Mouse (Mus musculus) MEL (cell line): ENCODE data around the gene Pafah2. TPM values are rescaled to one million over a fixed set of nuclear protein-coding genes. Genes with fewer than 3 reads are reported as not detected.

Experiments used
- DNase-seq: peaks from one replicate; pipeline ENCODE4 v3.0.0; 2011; ENCODE audit warnings: low read depth, low spot score
- H3K27ac ChIP-seq: 2 replicates; pipeline ENCODE4 v1.5.1; 2012; ENCODE audit warnings: low read depth, mild to moderate bottlenecking, control low read depth, low read length, moderate library complexity; ENCODE audit not compliant: control insufficient read depth
- H3K27me3 ChIP-seq, 2 experiments: fragments of 150-350 bp in 1 of 2; sonication (generic) in 1 of 2; 2 replicates each; pipeline ENCODE4 v1.6.1; 2012; ENCODE audit warnings: low read length in 2 of 2, mild to moderate bottlenecking in 2 of 2, improper control_type of control experiment in 1 of 2, moderate library complexity in 1 of 2; ENCODE audit not compliant: insufficient read depth in 2 of 2, control insufficient read depth in 1 of 2
- H3K36me3 ChIP-seq, 2 experiments: 2 replicates each; pipeline ENCODE4 v1.6.1; 2012 to 2014; ENCODE audit warnings: low read length in 2 of 2, improper control_type of control experiment in 1 of 2, inconsistent platforms in 1 of 2, mild to moderate bottlenecking in 1 of 2; ENCODE audit not compliant: insufficient read depth in 2 of 2, control insufficient read depth in 1 of 2
- H3K4me1 ChIP-seq, 2 experiments: fragments of 150-350 bp in 1 of 2; sonication (generic) in 1 of 2; 2 replicates each; pipeline ENCODE4 v1.6.1; 2012; ENCODE audit warnings: low read length in 2 of 2, improper control_type of control experiment in 1 of 2, mild to moderate bottlenecking in 1 of 2; ENCODE audit not compliant: insufficient read depth in 2 of 2, control insufficient read depth in 1 of 2
- H3K4me3 ChIP-seq, 2 experiments: fragments of 150-350 bp in 1 of 2; sonication (generic) in 1 of 2; 2 replicates each; pipeline ENCODE4 v1.5.1; 2012; ENCODE audit warnings: low read depth in 2 of 2, low read length in 2 of 2, mild to moderate bottlenecking in 2 of 2, moderate library complexity in 2 of 2, control low read depth in 1 of 2, improper control_type of control experiment in 1 of 2; ENCODE audit not compliant: control insufficient read depth in 1 of 2, insufficient read depth in 1 of 2
- H3K79me2 ChIP-seq: 2 replicates; pipeline ENCODE4 v1.6.1; 2012; ENCODE audit warnings: mild to moderate bottlenecking, low read length, moderate library complexity; ENCODE audit not compliant: control insufficient read depth, poor library complexity, insufficient read depth
- H3K9ac ChIP-seq: 2 replicates; pipeline ENCODE4 v1.6.1; 2012; ENCODE audit warnings: low read depth, mild to moderate bottlenecking, control low read depth, low read length, moderate library complexity; ENCODE audit not compliant: control insufficient read depth, poor library complexity, severe bottlenecking
- H3K9me3 ChIP-seq: fragments of 150-350 bp; sonication (generic); replicated peaks from 2 replicates; pipeline ENCODE4 v1.6.1; 2012; ENCODE audit warnings: mild to moderate bottlenecking, low read length, improper control_type of control experiment, moderate library complexity; ENCODE audit not compliant: insufficient read depth
- BHLHE40 ChIP-seq: IDR thresholded peaks from 2 replicates; pipeline ENCODE4 v1.6.1; 2012; ENCODE audit warnings: low read depth, mild to moderate bottlenecking, inconsistent platforms, low read length, improper control_type of control experiment, borderline replicate concordance
- CHD1 ChIP-seq: IDR thresholded peaks from 2 replicates; pipeline ENCODE4 v1.6.1; 2012; ENCODE audit warnings: low read depth, mild to moderate bottlenecking, inconsistent platforms, low read length, improper control_type of control experiment
- CHD2 ChIP-seq: IDR thresholded peaks from 2 replicates; pipeline ENCODE4 v1.6.1; 2011; ENCODE audit warnings: low read length, improper control_type of control experiment
- CTCF ChIP-seq, 3 experiments: IDR thresholded peaks in 2 of 3; conservative IDR thresholded peaks in 1 of 3; 2 replicates each; pipeline ENCODE4 v1.5.1; 2011 to 2012; ENCODE audit warnings: low read length in 3 of 3, low read depth in 2 of 3, mild to moderate bottlenecking in 2 of 3, improper control_type of control experiment in 1 of 3, inconsistent platforms in 1 of 3, mixed read lengths in 1 of 3, moderate library complexity in 1 of 3; ENCODE audit not compliant: control insufficient read depth in 1 of 3, insufficient read depth in 1 of 3, poor library complexity in 1 of 3, severe bottlenecking in 1 of 3
- E2F4 ChIP-seq: IDR thresholded peaks from 2 replicates; pipeline ENCODE4 v1.6.1; 2011; ENCODE audit warnings: low read depth, low read length, improper control_type of control experiment, borderline replicate concordance
- ELF1 ChIP-seq: IDR thresholded peaks from 2 replicates; pipeline ENCODE4 v1.6.1; 2014; ENCODE audit warnings: low read depth, mild to moderate bottlenecking, inconsistent platforms, low read length, improper control_type of control experiment, moderate library complexity
- EP300 ChIP-seq, 2 experiments: IDR thresholded peaks; 2 replicates each; pipeline ENCODE4 v1.6.1; 2011; ENCODE audit warnings: improper control_type of control experiment in 2 of 2, low read length in 2 of 2, low read depth in 1 of 2, mild to moderate bottlenecking in 1 of 2
- ETS1 ChIP-seq: IDR thresholded peaks from 2 replicates; pipeline ENCODE4 v1.6.1; 2012; ENCODE audit warnings: low read depth, mild to moderate bottlenecking, inconsistent platforms, low read length, improper control_type of control experiment, moderate library complexity
- GABPA ChIP-seq: IDR thresholded peaks from 2 replicates; pipeline ENCODE4 v1.6.1; 2012; ENCODE audit warnings: low read depth, mild to moderate bottlenecking, inconsistent platforms, low read length, improper control_type of control experiment, moderate library complexity
- GATA1 ChIP-seq: IDR thresholded peaks from 2 replicates; pipeline ENCODE4 v1.6.1; 2011; ENCODE audit warnings: low read depth, low read length, improper control_type of control experiment
- HCFC1 ChIP-seq: IDR thresholded peaks from 2 replicates; pipeline ENCODE4 v1.6.1; 2012; ENCODE audit warnings: low read depth, mild to moderate bottlenecking, inconsistent platforms, low read length, improper control_type of control experiment, moderate library complexity
- JUND ChIP-seq: IDR thresholded peaks from 2 replicates; pipeline ENCODE4 v1.6.1; 2011; ENCODE audit warnings: low read depth, mild to moderate bottlenecking, improper control_type of control experiment, low read length
- KAT2A ChIP-seq: conservative IDR thresholded peaks from 2 replicates; pipeline ENCODE4 v1.6.1; 2012; ENCODE audit warnings: low read depth, low read length, improper control_type of control experiment, inconsistent platforms
- MAFK ChIP-seq: IDR thresholded peaks from 2 replicates; pipeline ENCODE4 v1.6.1; 2011; ENCODE audit warnings: low read depth, mild to moderate bottlenecking, low read length, improper control_type of control experiment, borderline replicate concordance
- MAX ChIP-seq: IDR thresholded peaks from 2 replicates; pipeline ENCODE4 v1.6.1; 2011; ENCODE audit warnings: low read length, improper control_type of control experiment
- MAZ ChIP-seq: IDR thresholded peaks from 2 replicates; pipeline ENCODE4 v1.6.1; 2012; ENCODE audit warnings: low read depth, mild to moderate bottlenecking, inconsistent platforms, low read length, improper control_type of control experiment
- MXI1 ChIP-seq: IDR thresholded peaks from 2 replicates; pipeline ENCODE4 v1.6.1; 2011; ENCODE audit warnings: mild to moderate bottlenecking, low read depth, low read length, improper control_type of control experiment
- MYB ChIP-seq: IDR thresholded peaks from 2 replicates; pipeline ENCODE4 v1.6.1; 2011; ENCODE audit warnings: mild to moderate bottlenecking, low read depth, low read length, improper control_type of control experiment
- MYC ChIP-seq: IDR thresholded peaks from 2 replicates; pipeline ENCODE4 v1.6.1; 2011; ENCODE audit warnings: low read depth, mild to moderate bottlenecking, low read length, improper control_type of control experiment, moderate library complexity
- NELFE ChIP-seq: IDR thresholded peaks from 2 replicates; pipeline ENCODE4 v1.6.1; 2011; ENCODE audit warnings: low read depth, low read length, improper control_type of control experiment
- NRF1 ChIP-seq: IDR thresholded peaks from 2 replicates; pipeline ENCODE4 v1.6.1; 2014; ENCODE audit warnings: low read depth, mild to moderate bottlenecking, inconsistent platforms, low read length, improper control_type of control experiment, moderate library complexity; ENCODE audit not compliant: poor library complexity, insufficient read depth, severe bottlenecking
- POLR2A ChIP-seq, 2 experiments: IDR thresholded peaks; 2 replicates each; pipeline ENCODE4 v1.6.1; 2011 to 2012; ENCODE audit warnings: low read length in 2 of 2, mild to moderate bottlenecking in 2 of 2, control low read depth in 1 of 2, improper control_type of control experiment in 1 of 2, low read depth in 1 of 2, moderate library complexity in 1 of 2; ENCODE audit not compliant: control insufficient read depth in 1 of 2, insufficient read depth in 1 of 2, poor library complexity in 1 of 2
- POLR2AphosphoS2 ChIP-seq: IDR thresholded peaks from 2 replicates; pipeline ENCODE4 v1.6.1; 2011; ENCODE audit warnings: low read length, improper control_type of control experiment
- POLR2AphosphoS5 ChIP-seq: IDR thresholded peaks from 2 replicates; pipeline ENCODE4 v1.6.1; 2012; ENCODE audit warnings: low read depth, borderline replicate concordance, mild to moderate bottlenecking, inconsistent platforms, low read length, moderate library complexity, mixed read lengths
- RAD21 ChIP-seq: IDR thresholded peaks from 2 replicates; pipeline ENCODE4 v1.6.1; 2011; ENCODE audit warnings: mild to moderate bottlenecking, low read depth, low read length, improper control_type of control experiment
- RCOR1 ChIP-seq: IDR thresholded peaks from 2 replicates; pipeline ENCODE4 v1.6.1; 2012; ENCODE audit warnings: low read depth, mild to moderate bottlenecking, inconsistent platforms, low read length, improper control_type of control experiment
- SIN3A ChIP-seq: IDR thresholded peaks from 2 replicates; pipeline ENCODE4 v1.6.1; 2012; ENCODE audit warnings: low read length, improper control_type of control experiment, inconsistent platforms
- SMC3 ChIP-seq: IDR thresholded peaks from 2 replicates; pipeline ENCODE4 v1.6.1; 2011; ENCODE audit warnings: low read depth, low read length, improper control_type of control experiment
- TAL1 ChIP-seq: IDR thresholded peaks from 2 replicates; pipeline ENCODE4 v1.6.1; 2012; ENCODE audit warnings: mild to moderate bottlenecking, inconsistent platforms, low read length, moderate library complexity, mixed read lengths
- TBP ChIP-seq: IDR thresholded peaks from 2 replicates; pipeline ENCODE4 v1.8.0; 2011; ENCODE audit warnings: low read depth, low read length, improper control_type of control experiment
- TCF12 ChIP-seq: IDR thresholded peaks from 2 replicates; pipeline ENCODE4 v1.6.1; 2014; ENCODE audit warnings: low read depth, mild to moderate bottlenecking, inconsistent platforms, low read length, improper control_type of control experiment, moderate library complexity
- UBTF ChIP-seq: IDR thresholded peaks from 2 replicates; pipeline ENCODE4 v1.6.1; 2012; ENCODE audit warnings: low read depth, mild to moderate bottlenecking, inconsistent platforms, low read length, improper control_type of control experiment, moderate library complexity, borderline replicate concordance; ENCODE audit not compliant: insufficient read depth
- USF1 ChIP-seq: IDR thresholded peaks from 2 replicates; pipeline ENCODE4 v1.6.1; 2014; ENCODE audit warnings: low read depth, mild to moderate bottlenecking, inconsistent platforms, low read length, improper control_type of control experiment, moderate library complexity
- USF2 ChIP-seq, 2 experiments: IDR thresholded peaks; 2 replicates each; pipeline ENCODE4 v1.6.1; 2011 to 2012; ENCODE audit warnings: improper control_type of control experiment in 2 of 2, low read length in 2 of 2, borderline replicate concordance in 1 of 2, inconsistent platforms in 1 of 2, low read depth in 1 of 2, mild to moderate bottlenecking in 1 of 2; ENCODE audit not compliant: insufficient read depth in 1 of 2
- ZC3H11A ChIP-seq: IDR thresholded peaks from 2 replicates; pipeline ENCODE4 v1.6.1; 2012; ENCODE audit warnings: low read depth, mild to moderate bottlenecking, inconsistent platforms, low read length, improper control_type of control experiment
- ZKSCAN1 ChIP-seq: IDR thresholded peaks from 2 replicates; pipeline ENCODE4 v1.6.1; 2012; ENCODE audit warnings: low read depth, mild to moderate bottlenecking, inconsistent platforms, low read length, improper control_type of control experiment, moderate library complexity
- ZMIZ1 ChIP-seq: IDR thresholded peaks from 2 replicates; pipeline ENCODE4 v1.6.1; 2012; ENCODE audit warnings: low read depth, mild to moderate bottlenecking, inconsistent platforms, low read length, improper control_type of control experiment, moderate library complexity
- ZNF384 ChIP-seq: IDR thresholded peaks from 2 replicates; pipeline ENCODE4 v1.6.1; 2012; ENCODE audit warnings: low read depth, mild to moderate bottlenecking, inconsistent platforms, low read length, improper control_type of control experiment
- polyA plus RNA-seq, 2 experiments: library from polyadenylated mRNA; stranded (reverse) in 1 of 2; unstranded in 1 of 2; fragments of >175 nt in 1 of 2; fragments of >200 nt in 1 of 2; gene quantifications; 2 replicates each; pipeline versions ENCODE4 v1.2.1 to v1.2.4; 2012; ENCODE audit warnings: low replicate concordance in 2 of 2, low read depth in 1 of 2; ENCODE audit not compliant: insufficient read length in 2 of 2, insufficient read depth in 1 of 2, missing spikeins in 1 of 2
- total RNA-seq: library from RNA; depleted of rRNA; stranded (reverse); fragments of 300-350 nt; gene quantifications from 2 replicates; pipeline ENCODE4 v1.2.3, GENCODE M21; 2012

Gene Pafah2
- total and polyA plus RNA-seq, 3 experiments, result 6.0 to 10.6 TPM; not detected in 1

- no peaks in the 10 kb centered on the region for H3K9me3 ChIP-seq
- no peaks in the 10 kb centered on the region; a peak in 1 of 4 replicates for H3K36me3 ChIP-seq
- H3K4me1 ChIP-seq, result peaks cover 5 to 16% of the 10 kb centered on the region in 2 experiments; a peak in 3 of 4 replicates
- H3K9ac ChIP-seq, result peak overlapping the region; percentile 46
- no peaks in the 10 kb centered on the region; the same call in 1 of the 2 replicates for H3K79me2 ChIP-seq
- H3K27me3 ChIP-seq, result no peaks in the 10 kb centered on the region
- peak overlapping the region; percentile 46 to 62 for H3K4me3 ChIP-seq
- DNase-seq, result peak; percentile 80
- H3K27ac ChIP-seq, result no peak overlapping the region
- no peak for TF ChIP-seq E2F4
- no peak for TF ChIP-seq ZMIZ1
- TF ChIP-seq ELF1, result no peak
- no peak for TF ChIP-seq EP300 (IDR thresholded peaks at IDR 0.05; ENCODE audit: low read depth in 1 of 2, low read length in 2 of 2)
- TF ChIP-seq MYB, result no peak
- no peak for TF ChIP-seq TAL1
- TF ChIP-seq GABPA, result no peak
- TF ChIP-seq NELFE, result no peak
- no peak for TF ChIP-seq JUND
- TF ChIP-seq HCFC1, result no peak
- no peak for TF ChIP-seq RAD21
- no peak for TF ChIP-seq UBTF
- TF ChIP-seq POLR2AphosphoS2, result no peak
- no peak for TF ChIP-seq CHD2
- TF ChIP-seq CTCF (IDR thresholded peaks at IDR 0.05 in 2 of 3, conservative IDR thresholded peaks at IDR 0.05 in 1 of 3; ENCODE audit: control insufficient read depth in 1 of 3, insufficient read depth in 1 of 3, low read depth in 2 of 3, low read length in 3 of 3, poor library complexity in 1 of 3, severe bottlenecking in 1 of 3), result no peak
- 0 out of 2 replicates have a peak, but pooled peaks have one; percentile 12 for TF ChIP-seq TBP
- peak; percentile 91 for TF ChIP-seq MXI1
- no peak for TF ChIP-seq MAZ
- TF ChIP-seq POLR2AphosphoS5, result no peak
- TF ChIP-seq TCF12, result no peak
- TF ChIP-seq ZNF384, result no peak
- 0 out of 2 replicates have a peak, but pooled peaks have one; percentile 3 for TF ChIP-seq ETS1
- TF ChIP-seq CHD1, result no peak
- TF ChIP-seq NRF1, result no peak
- peak; percentile 56 for TF ChIP-seq MAX
- TF ChIP-seq ZC3H11A, result no peak
- TF ChIP-seq KAT2A, result no peak
- no peak for TF ChIP-seq SMC3
- TF ChIP-seq MAFK, result no peak
- peak; percentile 88 for TF ChIP-seq USF1
- TF ChIP-seq BHLHE40, result peak; percentile 27; the same call in 1 of the 2 replicates
- TF ChIP-seq GATA1, result no peak
- no peak for TF ChIP-seq MYC
- TF ChIP-seq RCOR1, result no peak
- no peak for TF ChIP-seq ZKSCAN1
- no peak for TF ChIP-seq POLR2A (IDR thresholded peaks at IDR 0.05; ENCODE audit: control insufficient read depth in 1 of 2, insufficient read depth in 1 of 2, low read depth in 1 of 2, low read length in 2 of 2, poor library complexity in 1 of 2)
- peak; percentile 85 for TF ChIP-seq SIN3A
- TF ChIP-seq USF2 (IDR thresholded peaks at IDR 0.05; ENCODE audit: borderline replicate concordance in 1 of 2, insufficient read depth in 1 of 2, low read depth in 1 of 2, low read length in 2 of 2), result peak in 1 of 2 experiments; percentile 34; a peak in 1 of 4 replicates
Observed at GRCm38 (mm10) chr4:134401181-134401661, 5.1 kb downstream of the Pafah2 start.
